Mouse (Mus musculus) liver, embryonic 11.5 days (tissue): Measurements from ENCODE around the gene Osbpl9. TPM values are rescaled to one million over a fixed set of nuclear protein-coding genes. Genes with fewer than 3 reads are reported as not detected.
A peak's percentile ranks its signal among the peaks of the same experiment; 100 is the strongest.

ENCODE experiments used
- ATAC-seq: fragments of 200-750 bp; cut with Nextera tagmentation; replicated peaks from 2 replicates; pipeline ENCODE4 v1.8.0; 2017; ENCODE audit warnings: moderate number of reproducible peaks, mild to moderate bottlenecking, moderate TSS enrichment, moderate library complexity; ENCODE audit not compliant: low FRiP score
- DNase-seq: peaks from one replicate; pipeline ENCODE4 v3.0.0-alpha.2; 2017; ENCODE audit warnings: low spot score
- H3K27ac ChIP-seq: fragments of 300-500 bp; sonication (generic); 2 replicates; pipeline ENCODE4 v1.5.1; 2014; ENCODE audit warnings: mild to moderate bottlenecking, low read depth, low read length, control low read depth
- H3K27me3 ChIP-seq: fragments of 300-500 bp; sonication (generic); replicated peaks from 2 replicates; pipeline ENCODE4 v1.6.1; 2014; ENCODE audit warnings: low read length, mixed read lengths; ENCODE audit not compliant: control insufficient read depth, insufficient read depth
- H3K36me3 ChIP-seq: fragments of 300-500 bp; sonication (generic); 2 replicates; pipeline ENCODE4 v1.6.1; 2014; ENCODE audit warnings: mild to moderate bottlenecking, low read length, moderate library complexity, mixed read lengths; ENCODE audit not compliant: control insufficient read depth, insufficient read depth
- H3K4me1 ChIP-seq: fragments of 300-500 bp; sonication (generic); replicated peaks from 2 replicates; pipeline ENCODE4 v1.6.1; 2014; ENCODE audit warnings: low read length, mixed read lengths; ENCODE audit not compliant: control insufficient read depth, insufficient read depth
- H3K4me2 ChIP-seq: fragments of 300-500 bp; sonication (generic); 2 replicates; pipeline ENCODE4 v1.6.1; 2014; ENCODE audit warnings: mild to moderate bottlenecking, control low read depth, moderate library complexity
- H3K4me3 ChIP-seq: fragments of 300-500 bp; sonication (generic); 2 replicates; pipeline ENCODE4 v1.5.1; 2014; ENCODE audit warnings: low read depth, low read length, control low read depth
- H3K9ac ChIP-seq: fragments of 300-500 bp; sonication (generic); 2 replicates; pipeline ENCODE4 v1.6.1; 2014; ENCODE audit warnings: low read depth, low read length, control low read depth
- H3K9me3 ChIP-seq: fragments of 300-500 bp; sonication (generic); 2 replicates; pipeline ENCODE4 v1.6.1; 2016; ENCODE audit warnings: low read length, inconsistent platforms, mixed read lengths; ENCODE audit not compliant: control insufficient read depth
- whole genome bisulfite sequencing: fragments of 180-500 bp; shearing (Covaris S2); extraction: QIAGEN DNeasy Blood & Tissue Kit; methylation state at CpG from one replicate; pipeline ENCODE4 v1.1.7; 2014; 5-methylcytosine and 5-hydroxymethylcytosine counted together
- polyA plus RNA-seq: library from polyadenylated mRNA; unstranded; fragments of >200 nt; fragmentation: Nextera tagmentation; extraction: Ambion mirVana; gene quantifications from 2 replicates; pipeline ENCODE4 v1.2.1, GENCODE M21; 2014

Osbpl9 gene
- polyA plus RNA-seq, 1 experiment from 2014 or later = 40.6 TPM

DNA sequence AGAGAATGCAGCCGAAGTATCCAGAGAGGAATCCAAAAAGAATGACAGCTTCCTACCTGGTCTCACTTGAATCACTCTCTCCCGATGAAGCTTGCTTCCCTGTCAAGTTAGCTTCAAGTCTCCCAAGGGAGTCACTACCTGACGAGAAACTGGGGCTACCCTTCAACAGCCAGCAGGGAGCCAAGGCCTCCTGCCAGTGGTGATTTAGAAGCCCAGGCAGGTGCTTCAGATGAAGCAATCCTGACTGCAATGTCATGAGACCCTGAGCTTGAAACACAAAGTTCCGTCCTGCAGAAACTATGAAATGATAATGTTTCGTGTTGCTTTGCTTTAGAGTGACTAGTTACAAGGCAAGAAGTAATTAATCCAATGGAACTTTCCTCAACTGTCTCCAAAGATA is 8.2 kb downstream of the Osbpl9 start:
- Histone ChIP-seq H3K9me3 (no peaks in the 10 kb centered on the region), H3K36me3 (no peaks in the 10 kb centered on the region), H3K4me1 (no peaks in the 10 kb centered on the region), H3K9ac (no peak overlapping the region), H3K27me3 (no peaks in the 10 kb centered on the region), H3K4me2 (no peak overlapping the region), H3K4me3 (no peak overlapping the region), H3K27ac (no peak overlapping the region)
- WGBS = 81% methylated on average over 5 of the region's 5 CpGs
- no peak for ATAC-seq
- no peak for DNase-seq

DNA sequence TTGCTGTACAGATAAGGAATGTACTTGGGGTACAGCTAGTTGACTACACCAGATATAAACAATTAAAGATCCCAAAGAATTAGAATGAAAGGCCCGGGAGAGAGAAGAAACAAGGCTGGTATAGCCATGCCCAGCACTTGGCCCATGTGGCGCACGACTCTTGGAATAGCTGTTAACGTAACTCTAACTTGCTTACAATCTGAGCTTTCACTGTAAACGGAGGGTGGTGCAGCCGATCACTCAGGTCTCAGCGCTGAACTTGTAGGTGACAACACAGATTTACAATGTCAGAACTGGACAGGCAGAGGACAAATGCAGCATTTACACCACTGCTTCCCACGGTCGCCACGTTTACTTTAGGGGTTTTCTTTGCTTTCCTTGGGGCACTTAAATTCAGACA is 10.5 kb downstream of the Osbpl9 start:
- H3K4me3 ChIP-seq = no peak overlapping the region
- H3K27ac ChIP-seq = no peak overlapping the region
- DNase-seq = no peak
- no peak overlapping the region for H3K4me2 ChIP-seq
- no peaks in the 10 kb centered on the region for H3K4me1 ChIP-seq
- H3K9ac ChIP-seq = no peak overlapping the region
- no peak for ATAC-seq
- 72% methylated on average over 10 of the region's 10 CpGs for WGBS
- no peaks in the 10 kb centered on the region for H3K9me3 ChIP-seq
- no peaks in the 10 kb centered on the region for H3K27me3 ChIP-seq
- H3K36me3 ChIP-seq = no peaks in the 10 kb centered on the region

GRCm38 (mm10) chr4:109185616-109186405 is 16.3 kb downstream of the Osbpl9 start:
- H3K27ac ChIP-seq = no peak overlapping the region
- no peaks in the 10 kb centered on the region for H3K4me1 ChIP-seq
- H3K36me3 ChIP-seq = no peaks in the 10 kb centered on the region
- DNase-seq (no peak), ATAC-seq (no peak)
- no peaks in the 10 kb centered on the region for H3K27me3 ChIP-seq
- no peak overlapping the region for H3K9ac ChIP-seq
- H3K4me2 ChIP-seq = no peak overlapping the region
- no peak overlapping the region for H3K4me3 ChIP-seq
- 77% methylated on average over 8 of the region's 8 CpGs for WGBS
- no peaks in the 10 kb centered on the region for H3K9me3 ChIP-seq

GRCm38 (mm10) chr4:109175677-109176076 is 26.4 kb downstream of the Osbpl9 start:
- no peaks in the 10 kb centered on the region for H3K4me1 ChIP-seq
- H3K9me3 ChIP-seq = no peaks in the 10 kb centered on the region
- DNase-seq (no peak), ATAC-seq (no peak)
- no peak overlapping the region for H3K4me2 ChIP-seq
- no peak overlapping the region for H3K27ac ChIP-seq
- no peaks in the 10 kb centered on the region for H3K36me3 ChIP-seq
- no peaks in the 10 kb centered on the region for H3K27me3 ChIP-seq
- no peak overlapping the region for H3K4me3 ChIP-seq
- no peak overlapping the region for H3K9ac ChIP-seq

GRCm38 (mm10) chr4:109173775-109174440 is 28.2 kb downstream of the Osbpl9 start:
- Histone ChIP-seq H3K4me2 (no peak overlapping the region), H3K27ac (no peak overlapping the region)
- 62% methylated on average over 7 of the region's 7 CpGs for WGBS

GRCm38 (mm10) chr4:109173369-109173768 is 28.7 kb downstream of the Osbpl9 start:
- Histone ChIP-seq H3K36me3 (no peaks in the 10 kb centered on the region), H3K4me2 (no peak overlapping the region), H3K4me1 (no peaks in the 10 kb centered on the region), H3K27ac (no peak overlapping the region), H3K9ac (no peak overlapping the region), H3K4me3 (no peak overlapping the region), H3K9me3 (no peaks in the 10 kb centered on the region), H3K27me3 (no peaks in the 10 kb centered on the region)
- no peak for DNase-seq
- WGBS = 88% methylated on average over 4 of the region's 4 CpGs
- ATAC-seq = no peak

More at GRCm38 (mm10) chr4:109173775-109174440, 28.2 kb downstream of the Osbpl9 start:
- H3K4me1 ChIP-seq = no peaks in the 10 kb centered on the region
- no peaks in the 10 kb centered on the region for H3K27me3 ChIP-seq
- no peaks in the 10 kb centered on the region for H3K9me3 ChIP-seq
- ATAC-seq (no peak), DNase-seq (no peak)
- no peak overlapping the region for H3K4me3 ChIP-seq
- H3K9ac ChIP-seq = no peak overlapping the region
- H3K36me3 ChIP-seq = no peaks in the 10 kb centered on the region

DNA sequence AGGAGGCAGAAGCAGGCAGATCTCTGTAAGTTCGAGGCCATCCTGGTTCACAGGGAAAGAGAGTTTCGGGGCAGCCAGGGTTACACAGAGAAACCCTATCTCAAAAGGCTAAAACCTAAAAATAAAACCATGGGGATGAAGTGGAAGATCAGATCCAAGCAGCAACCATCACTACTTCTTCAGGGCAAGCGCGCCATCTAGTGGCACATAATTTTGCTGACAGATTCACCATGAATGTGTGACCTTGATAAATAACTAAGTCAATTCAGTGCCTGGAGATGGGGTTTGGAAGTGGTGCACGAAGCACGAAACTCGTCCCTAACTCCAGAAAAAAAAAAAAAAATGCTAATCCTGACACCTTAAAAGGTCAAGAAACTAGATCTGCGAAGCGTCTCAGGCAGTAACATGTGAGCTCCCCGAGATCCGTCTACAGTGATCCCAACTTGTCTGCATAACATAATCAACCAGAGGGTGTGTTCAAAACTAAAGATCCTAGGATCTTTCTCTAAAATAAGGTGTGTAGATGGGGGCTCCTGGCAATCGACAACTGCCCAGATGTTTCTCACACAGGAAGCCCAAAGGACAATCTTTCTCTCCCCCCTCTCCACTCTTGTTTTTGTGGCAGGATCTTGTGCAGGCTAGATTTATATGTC is 36.4 kb downstream of the Osbpl9 start:
- Histone ChIP-seq H3K9me3 (no peaks in the 10 kb centered on the region), H3K27ac (no peak overlapping the region), H3K27me3 (no peaks in the 10 kb centered on the region), H3K9ac (no peak overlapping the region), H3K4me1 (no peaks in the 10 kb centered on the region), H3K4me3 (no peak overlapping the region), H3K36me3 (no peaks in the 10 kb centered on the region), H3K4me2 (no peak overlapping the region)
- DNase-seq (peak; percentile 64), ATAC-seq (no peak)
- 33% methylated on average over 12 of the region's 12 CpGs for WGBS

DNA sequence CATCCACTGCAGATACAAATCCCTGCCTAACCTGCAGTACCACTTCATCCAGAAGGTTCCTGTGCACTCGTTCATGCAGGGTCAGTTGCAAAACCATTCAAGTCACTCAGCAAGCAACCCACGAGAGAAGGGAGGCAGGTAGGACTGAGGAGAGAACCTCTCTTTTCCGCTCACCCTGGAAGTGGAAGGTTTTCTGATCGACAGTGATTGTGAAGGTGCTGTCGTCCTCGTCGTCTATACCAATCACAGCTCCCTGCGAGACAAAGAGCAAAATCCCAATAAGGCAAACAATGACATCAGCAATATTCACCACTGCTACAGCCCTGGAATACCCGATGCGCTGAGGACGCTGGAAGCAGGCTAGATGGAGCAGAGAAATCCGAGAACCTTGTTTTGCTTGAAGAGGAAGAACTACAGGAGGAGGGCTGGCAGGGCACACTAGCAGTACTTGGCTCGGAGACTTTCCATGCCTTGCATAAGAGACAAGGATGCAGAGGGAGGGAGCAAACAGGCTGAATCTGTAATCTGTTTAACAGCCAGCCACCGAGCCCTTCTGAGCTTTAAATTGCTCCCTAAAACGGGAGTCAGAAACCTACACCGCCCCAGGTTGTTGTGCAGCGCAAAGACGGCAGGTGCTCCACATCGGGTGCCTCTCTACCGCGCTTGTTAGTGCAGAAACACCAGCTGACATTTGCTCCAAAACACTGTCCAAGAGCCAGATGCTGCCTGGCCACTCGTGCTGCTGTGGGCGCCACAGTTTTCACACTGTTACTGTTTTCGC is 45.4 kb downstream of the Osbpl9 start:
- ATAC-seq (no peak), DNase-seq (no peak)
- H3K9ac ChIP-seq = no peak overlapping the region
- no peaks in the 10 kb centered on the region for H3K36me3 ChIP-seq
- no peaks in the 10 kb centered on the region for H3K27me3 ChIP-seq
- no peaks in the 10 kb centered on the region for H3K4me1 ChIP-seq
- H3K27ac ChIP-seq = no peak overlapping the region
- 48% methylated on average over 24 of the region's 24 CpGs for WGBS
- peak overlapping the region; percentile 19; the same call in 1 of the 2 replicates for H3K4me2 ChIP-seq
- no peaks in the 10 kb centered on the region for H3K9me3 ChIP-seq
- H3K4me3 ChIP-seq = no peak overlapping the region
